Mouse (Mus musculus) midbrain, postnatal 0 days (tissue): ENCODE data around the gene Xylt2. TPM values are rescaled to one million over a fixed set of nuclear protein-coding genes. Genes with fewer than 3 reads are reported as not detected.
"Not testable (repeated sequence)": the region's sequence is repeated elsewhere in the genome, so short reads cannot be mapped to it uniquely, and the experiment has no call there.

Experiments
- ATAC-seq: fragments of 200-750 bp; cut with Nextera tagmentation; 2 replicates; pipeline ENCODE4 v1.8.0; 2017; ENCODE audit warnings: moderate number of reproducible peaks, mild to moderate bottlenecking, moderate TSS enrichment, moderate library complexity; ENCODE audit not compliant: low FRiP score
- DNase-seq: peaks from one replicate; pipeline ENCODE4 v3.0.0-alpha.2; 2015; ENCODE audit warnings: low spot score
- H3K27ac ChIP-seq: fragments of 300-500 bp; sonication (generic); 2 replicates; pipeline ENCODE4 v1.5.1; 2014; ENCODE audit warnings: low read depth, mild to moderate bottlenecking, low read length, mixed read lengths
- H3K27me3 ChIP-seq: fragments of 300-500 bp; sonication (generic); 2 replicates; pipeline ENCODE4 v1.6.1; 2014; ENCODE audit warnings: low read length, control low read depth, mixed read lengths; ENCODE audit not compliant: insufficient read depth
- H3K36me3 ChIP-seq: fragments of 300-500 bp; sonication (generic); 2 replicates; pipeline ENCODE4 v1.6.1; 2014; ENCODE audit warnings: low read length, control low read depth, mixed read lengths; ENCODE audit not compliant: insufficient read depth
- H3K4me1 ChIP-seq: fragments of 300-500 bp; sonication (generic); 2 replicates; pipeline ENCODE4 v1.6.1; 2014; ENCODE audit warnings: mild to moderate bottlenecking, control low read depth, antibody characterized with exemption, low read length, mixed read lengths; ENCODE audit not compliant: insufficient read depth
- H3K4me2 ChIP-seq: fragments of 300-500 bp; sonication (generic); 2 replicates; pipeline ENCODE4 v1.6.1; 2014; ENCODE audit warnings: low read depth, mild to moderate bottlenecking, low read length, mixed read lengths; ENCODE audit not compliant: poor library complexity, severe bottlenecking
- H3K4me3 ChIP-seq: fragments of 300-500 bp; sonication (generic); 2 replicates; pipeline ENCODE4 v1.5.1; 2014; ENCODE audit warnings: low read depth, mild to moderate bottlenecking, low read length, moderate library complexity
- H3K9ac ChIP-seq: fragments of 300-500 bp; sonication (generic); replicated peaks from 2 replicates; pipeline ENCODE4 v1.6.1; 2014; ENCODE audit warnings: mild to moderate bottlenecking, low read length, moderate library complexity, mixed read lengths; ENCODE audit not compliant: poor library complexity, severe bottlenecking
- H3K9me3 ChIP-seq: fragments of 300-500 bp; sonication (generic); 2 replicates; pipeline ENCODE4 v1.6.1; 2016; ENCODE audit warnings: low read length, control low read depth
- CTCF ChIP-seq: IDR thresholded peaks from 2 replicates; pipeline ENCODE4 v1.5.1; 2016; ENCODE audit warnings: antibody characterized with exemption, mild to moderate bottlenecking
- WGBS: fragments of 180-500 bp; shearing (Covaris S2); extraction: QIAGEN DNeasy Blood & Tissue Kit; methylation state at CpG from one replicate; pipeline ENCODE4 v1.1.7; 2014; 5-methylcytosine and 5-hydroxymethylcytosine counted together
- polyA plus RNA-seq: library from polyadenylated mRNA; unstranded; fragments of >200 nt; fragmentation: Nextera tagmentation; extraction: Ambion mirVana; gene quantifications from 2 replicates; pipeline ENCODE4 v1.2.1, GENCODE M21; 2015
- total RNA-seq: library from RNA; depleted of rRNA; stranded (reverse); fragments of >200 nt; gene quantifications from 2 replicates; pipeline ENCODE4 v1.2.3, GENCODE M21; 2014

Xylt2 gene
- total and polyA plus RNA-seq, 2 experiments from 2014 or later, result 10.2 to 45.8 TPM

GRCm38 (mm10) chr11:94665281-94665680 lies 12.0 kb downstream of the Xylt2 start:
- H3K27ac ChIP-seq, result no peak overlapping the region
- H3K4me1 ChIP-seq, result no peaks in the 10 kb centered on the region
- DNase-seq (no peak), ATAC-seq (no peak)
- WGBS, result 88% methylated on average over 6 of the region's 6 CpGs
- H3K27me3 ChIP-seq, result no peaks in the 10 kb centered on the region
- H3K36me3 ChIP-seq, result peaks cover 60% of the 10 kb centered on the region
- no peak overlapping the region for H3K4me3 ChIP-seq
- H3K9ac ChIP-seq, result no peak overlapping the region
- H3K4me2 ChIP-seq, result no peak overlapping the region
- no peaks in the 10 kb centered on the region for H3K9me3 ChIP-seq
- no peak for TF ChIP-seq CTCF

GRCm38 (mm10) chr11:94661344-94661743 lies 16.0 kb downstream of the Xylt2 start:
- no peaks in the 10 kb centered on the region for H3K27me3 ChIP-seq
- DNase-seq, result no peak
- WGBS, result 45% methylated on average over 1 of the region's 1 CpGs
- no peak overlapping the region for H3K4me2 ChIP-seq
- no peak for ATAC-seq
- no peaks in the 10 kb centered on the region for H3K4me1 ChIP-seq
- no peaks in the 10 kb centered on the region for H3K9me3 ChIP-seq
- no peak for TF ChIP-seq CTCF
- H3K36me3 ChIP-seq, result peaks cover 40% of the 10 kb centered on the region
- H3K27ac ChIP-seq, result no peak overlapping the region
- no peak overlapping the region for H3K4me3 ChIP-seq
- no peak overlapping the region for H3K9ac ChIP-seq

DNA sequence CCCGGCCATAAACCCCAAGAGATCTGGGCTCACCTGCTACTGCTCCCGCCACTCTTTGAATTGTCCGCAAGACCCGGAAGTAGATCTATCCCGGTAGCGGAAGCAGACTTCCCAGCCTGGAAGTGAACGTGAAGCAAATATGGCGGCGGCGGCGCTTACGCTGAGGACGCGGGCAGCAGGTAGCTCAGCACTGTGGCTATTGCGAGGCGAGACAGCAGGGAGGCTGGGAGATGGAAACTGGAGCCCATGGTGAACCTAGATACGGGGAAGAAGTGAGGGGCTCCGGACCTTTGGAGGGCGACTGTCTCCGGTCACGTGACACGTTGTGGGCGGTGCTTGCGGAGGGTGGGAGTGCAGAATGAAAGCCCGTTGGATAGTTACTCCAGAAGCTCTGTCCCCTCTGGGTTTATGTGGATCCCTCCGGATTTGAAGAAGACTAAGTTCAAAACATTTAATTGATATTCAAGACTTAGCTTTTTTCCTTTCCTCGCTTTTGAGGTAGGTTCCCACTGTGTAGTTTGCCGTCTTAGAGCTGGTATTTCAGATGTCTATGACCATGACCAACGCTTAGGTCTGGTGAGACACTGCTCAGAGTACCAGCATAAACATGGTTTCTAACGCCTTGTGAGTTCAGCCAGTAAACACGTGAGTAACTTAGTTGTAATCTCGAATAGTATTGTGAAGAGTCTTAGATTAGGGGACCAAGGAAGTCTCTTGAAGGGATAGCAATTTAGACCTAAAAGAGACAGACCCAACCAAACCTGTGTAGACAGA lies 23.5 kb downstream of the Xylt2 start, which contains the start of the genes Mrpl27 and Eme1:
Gene Mrpl27 (plus strand): TSS at position 105 of the 774 bp plus-strand sequence.
Gene Eme1 (minus strand): TSS at position 302 of the 774 bp plus-strand sequence.
- 0 out of 2 replicates have a peak, but pooled peaks cover 2% of the 10 kb centered on the region for H3K4me1 ChIP-seq
- peak within 1 kb of the TSS; percentile 60 for H3K4me3 ChIP-seq
- H3K27ac ChIP-seq, result peak within 1 kb of the TSS; percentile 92
- TF ChIP-seq CTCF, result no peak
- H3K9me3 ChIP-seq, result no peaks in the 10 kb centered on the region
- H3K9ac ChIP-seq, result peak within 1 kb of the TSS; percentile 68
- 1% methylated on average over 32 of the region's 32 CpGs for WGBS
- ATAC-seq, result peak; percentile 88
- peak within 1 kb of the TSS; percentile 78 for H3K4me2 ChIP-seq
- DNase-seq, result peak; percentile 85
- H3K36me3 ChIP-seq, result peaks cover 7% of the 10 kb centered on the region
- H3K27me3 ChIP-seq, result no peaks in the 10 kb centered on the region

DNA sequence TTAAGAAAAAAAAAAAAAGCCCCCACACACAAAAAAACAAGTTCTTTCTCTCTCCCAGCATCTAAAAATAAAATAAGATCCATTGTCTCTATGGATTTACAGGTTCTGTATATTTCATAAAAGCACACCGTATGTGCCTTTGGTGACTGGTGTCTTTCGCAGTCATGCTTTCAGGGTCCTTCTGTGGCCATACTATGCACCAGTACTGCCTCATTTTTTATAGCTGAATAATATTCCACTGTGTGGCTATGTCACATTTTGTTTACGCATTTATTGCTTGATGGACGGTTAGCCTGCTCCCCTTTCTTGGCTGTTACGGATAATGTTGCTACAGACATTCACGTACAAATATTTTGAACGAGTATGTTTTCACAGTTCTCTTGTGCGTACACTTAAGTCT lies 24.3 kb downstream of the Xylt2 start:
- peak overlapping the region; percentile 60 for H3K4me3 ChIP-seq
- H3K9me3 ChIP-seq, result no peaks in the 10 kb centered on the region
- H3K27ac ChIP-seq, result no peak overlapping the region
- no peaks in the 10 kb centered on the region for H3K27me3 ChIP-seq
- DNase-seq, result no peak
- no peak for ATAC-seq
- H3K4me2 ChIP-seq, result peak overlapping the region; percentile 78
- H3K9ac ChIP-seq, result no peak overlapping the region
- no peak for TF ChIP-seq CTCF
- WGBS, result 49% methylated on average over 8 of the region's 8 CpGs
- H3K4me1 ChIP-seq, result 0 out of 2 replicates have a peak, but pooled peaks cover 2% of the 10 kb centered on the region
- peaks cover 5% of the 10 kb centered on the region for H3K36me3 ChIP-seq

GRCm38 (mm10) chr11:94651241-94651640 lies 26.1 kb downstream of the Xylt2 start:
- H3K4me1 ChIP-seq, H3K9ac ChIP-seq, DNase-seq, H3K27ac ChIP-seq, H3K27me3 ChIP-seq, H3K4me2 ChIP-seq, ATAC-seq, H3K4me3 ChIP-seq, H3K9me3 ChIP-seq, H3K36me3 ChIP-seq: not testable (repeated sequence)
- 96% methylated on average over 5 of the region's 7 CpGs for WGBS

DNA sequence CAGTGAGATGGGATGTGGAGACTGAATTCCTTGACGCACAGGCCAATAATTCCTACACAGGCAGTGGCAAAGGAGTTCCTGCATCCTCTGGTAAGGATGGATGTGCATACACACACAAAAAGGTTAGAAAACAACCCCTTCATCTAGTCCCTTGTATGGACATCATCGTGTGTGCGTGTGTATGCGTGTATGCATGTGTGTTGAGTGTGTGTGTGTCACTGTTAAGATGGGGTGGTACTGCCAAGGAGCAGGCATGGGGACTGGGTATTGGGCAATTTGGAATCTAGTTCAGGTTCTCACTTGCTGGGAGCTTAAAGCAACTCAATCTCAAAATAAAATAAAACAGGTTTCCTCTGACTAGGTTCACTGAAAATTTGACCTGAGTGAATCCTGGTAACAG lies 30.9 kb downstream of the Xylt2 start:
- Histone ChIP-seq H3K36me3 (peaks cover 41% of the 10 kb centered on the region), H3K4me3 (no peak overlapping the region)
- no peak for ATAC-seq

More for the DNA sequence above, 30.9 kb downstream of the Xylt2 start:
- H3K27me3 ChIP-seq, result no peaks in the 10 kb centered on the region
- H3K9me3 ChIP-seq, result no peaks in the 10 kb centered on the region
- no peaks in the 10 kb centered on the region for H3K4me1 ChIP-seq
- TF ChIP-seq CTCF, result no peak
- 95% methylated on average over 4 of the region's 4 CpGs for WGBS
- no peak overlapping the region for H3K4me2 ChIP-seq
- no peak overlapping the region for H3K27ac ChIP-seq
- DNase-seq, result no peak
- H3K9ac ChIP-seq, result no peak overlapping the region
